Mouse (Mus musculus) megakaryocyte-erythroid progenitor cell, adult 5-6 weeks (primary cell): ENCODE data around the gene Wnt6. TPM values are rescaled to one million over a fixed set of nuclear protein-coding genes. Genes with fewer than 3 reads are reported as not detected.

Experiments used
- ATAC-seq: replicated peaks from 2 replicates; pipeline ENCODE4 v1.8.0; 2016; ENCODE audit warnings: mild to moderate bottlenecking, inconsistent platforms; ENCODE audit not compliant: severe bottlenecking, poor library complexity, low FRiP score, low TSS enrichment
- total RNA-seq, 2 experiments: library from RNA; stranded (forward) in 1 of 2; stranded (reverse) in 1 of 2; fragments of 200-1000, 215-1000 nt in 1 of 2; fragments of >200 nt in 1 of 2; fragmentation: Nextera tagmentation in 1 of 2; gene quantifications; 2 replicates each; pipeline ENCODE4 v1.2.3; 2014 to 2017

The Wnt6 gene
- total RNA-seq (2014; fragmentation: Nextera tagmentation) (not detected in 2 replicates), total RNA-seq (2017) (not detected in 2 replicates)

- no peak for ATAC-seq
Observed at GRCm38 (mm10) chr1:74771845-74771930, at the start of gene Wnt6. Gene Wnt6, plus strand, starts transcription at chr1:74771892.

GRCm38 (mm10) chr1:74723748-74724147 lies 47.9 kb upstream of the Wnt6 start:
- ATAC-seq = no peak

- ATAC-seq = no peak
Observed at GRCm38 (mm10) chr1:74726114-74726513, 45.6 kb upstream of the Wnt6 start.

GRCm38 (mm10) chr1:74726674-74727073 lies 45.0 kb upstream of the Wnt6 start:
- ATAC-seq = no peak

GRCm38 (mm10) chr1:74728446-74728845 lies 43.2 kb upstream of the Wnt6 start:
- ATAC-seq = no peak

- ATAC-seq = no peak
Observed at GRCm38 (mm10) chr1:74736977-74737376, 34.7 kb upstream of the Wnt6 start.

GRCm38 (mm10) chr1:74737500-74737899 lies 34.2 kb upstream of the Wnt6 start:
- ATAC-seq = no peak

- ATAC-seq = no peak
Observed at GRCm38 (mm10) chr1:74740846-74741245, 30.8 kb upstream of the Wnt6 start.

- ATAC-seq = no peak
Observed at GRCm38 (mm10) chr1:74747335-74747734, 24.4 kb upstream of the Wnt6 start.

- peak; percentile 95 for ATAC-seq
Observed at GRCm38 (mm10) chr1:74748643-74749271, 22.9 kb upstream of the Wnt6 start, which contains the start of gene Prkag3. Gene Prkag3, minus strand, starts transcription at chr1:74749221.

GRCm38 (mm10) chr1:74749301-74749700 lies 22.4 kb upstream of the Wnt6 start:
- ATAC-seq = no peak

- ATAC-seq = no peak
Observed at GRCm38 (mm10) chr1:74750683-74751082, 21.0 kb upstream of the Wnt6 start.

GRCm38 (mm10) chr1:74752150-74752549 lies 19.5 kb upstream of the Wnt6 start:
- ATAC-seq = no peak

GRCm38 (mm10) chr1:74752833-74753232 lies 18.9 kb upstream of the Wnt6 start:
- ATAC-seq = no peak

- ATAC-seq = no peak
Observed at GRCm38 (mm10) chr1:74753266-74753974, 18.3 kb upstream of the Wnt6 start.

GRCm38 (mm10) chr1:74754175-74754785 lies 17.4 kb upstream of the Wnt6 start:
- ATAC-seq = no peak

GRCm38 (mm10) chr1:74759773-74760172 lies 11.9 kb upstream of the Wnt6 start:
- no peak; the same call in 1 of the 2 replicates for ATAC-seq

GRCm38 (mm10) chr1:74763081-74763480 lies 8.6 kb upstream of the Wnt6 start:
- ATAC-seq = peak; percentile 80

GRCm38 (mm10) chr1:74770727-74771466 lies 795 bp upstream of the Wnt6 start:
- no peak for ATAC-seq

- no peak for ATAC-seq
Observed at GRCm38 (mm10) chr1:74771467-74771844, 236 bp upstream of the Wnt6 start.
